Mouse (Mus musculus): ENCODE results near the gene Epas1. TPM values are rescaled to one million over a fixed set of nuclear protein-coding genes. Genes with fewer than 3 reads are reported as not detected.

Gene Epas1
- total RNA-seq, 4 experiments from 2014 or later = 241 to 287 (median 262) TPM

- DNase-seq (ENCODE audit: low spot score) = no peak
These were observed 74.1 kb downstream of the Epas1 start for GRCm38 (mm10) chr17:86827391-86828165.

- DNase-seq (ENCODE audit: low spot score) = no peak
These were observed 75.0 kb downstream of the Epas1 start for GRCm38 (mm10) chr17:86828500-86828899.

- DNase-seq (ENCODE audit: low spot score) = no peak
These were observed 76.1 kb downstream of the Epas1 start for GRCm38 (mm10) chr17:86829383-86830175.

GRCm38 (mm10) chr17:86830893-86831292, 77.4 kb downstream of the Epas1 start:
- DNase-seq (ENCODE audit: low spot score) = no peak

GRCm38 (mm10) chr17:86832562-86833327, 79.2 kb downstream of the Epas1 start:
- DNase-seq (ENCODE audit: low spot score) = no peak

- no peak for DNase-seq (ENCODE audit: low spot score)
These were observed 80.4 kb downstream of the Epas1 start for GRCm38 (mm10) chr17:86833945-86834344.

- DNase-seq (ENCODE audit: low spot score) = no peak
These were observed 85.8 kb downstream of the Epas1 start for GRCm38 (mm10) chr17:86839308-86839707.

GRCm38 (mm10) chr17:86850700-86851337, 97.3 kb downstream of the Epas1 start:
- DNase-seq (ENCODE audit: low spot score) = no peak

GRCm38 (mm10) chr17:86851782-86852181, 98.3 kb downstream of the Epas1 start:
- DNase-seq (ENCODE audit: low spot score) = no peak

GRCm38 (mm10) chr17:86852591-86853031, 99.1 kb downstream of the Epas1 start:
- DNase-seq (ENCODE audit: low spot score) = no peak

- DNase-seq (ENCODE audit: low spot score) = no peak
These were observed 117.1 kb downstream of the Epas1 start for GRCm38 (mm10) chr17:86870586-86870985.

GRCm38 (mm10) chr17:86872643-86873042, 119.1 kb downstream of the Epas1 start:
- DNase-seq (ENCODE audit: low spot score) = no peak

- DNase-seq (ENCODE audit: low spot score) = no peak
These were observed 123.4 kb downstream of the Epas1 start for GRCm38 (mm10) chr17:86876940-86877339.

- no peak for DNase-seq (ENCODE audit: low spot score)
These were observed 124.2 kb downstream of the Epas1 start for GRCm38 (mm10) chr17:86877747-86878146.

- no peak for DNase-seq (ENCODE audit: low spot score)
These were observed 126.6 kb downstream of the Epas1 start for GRCm38 (mm10) chr17:86880056-86880455.

GRCm38 (mm10) chr17:86880461-86881044, 127.1 kb downstream of the Epas1 start:
- DNase-seq (ENCODE audit: low spot score) = no peak

Other genes with a start within 250 kb of the Epas1 start
- not detected for gene Gm10309, start 248.5 kb upstream of the Epas1 start, total RNA-seq (2022)
- not detected for gene Tmem247, start 163.6 kb downstream of the Epas1 start, total RNA-seq (2022)
- not detected for gene Atp6v1e2, start 194.2 kb downstream of the Epas1 start, total RNA-seq (2022)
- gene Rhoq, start 209.4 kb downstream of the Epas1 start, total RNA-seq (2022) = 100 to 1,000 TPM; 120 to 141 (median 127) TPM